Mouse (Mus musculus) olfactory bulb, adult 2 months (tissue): ENCODE measurements around the gene Ash1l. TPM values are rescaled to one million over a fixed set of nuclear protein-coding genes. Genes with fewer than 3 reads are reported as not detected.

Experiments used
- H3K27ac ChIP-seq: fragments of 200-500 bp; 2 replicates; pipeline ENCODE4 v1.5.1; 2012; ENCODE audit warnings: low read depth, low read length; ENCODE audit not compliant: insufficient read depth
- H3K4me1 ChIP-seq: fragments of 200-500 bp; 2 replicates; pipeline ENCODE4 v1.6.1; 2012; ENCODE audit warnings: low read length; ENCODE audit not compliant: control insufficient read depth, insufficient read depth
- H3K4me3 ChIP-seq: fragments of 200-500 bp; 2 replicates; pipeline ENCODE4 v1.5.1; 2012; ENCODE audit warnings: mild to moderate bottlenecking, low read depth, low read length, moderate library complexity; ENCODE audit not compliant: insufficient read depth
- CTCF ChIP-seq: fragments of 200-500 bp; IDR thresholded peaks from 2 replicates; pipeline ENCODE4 v1.5.1; 2012; ENCODE audit warnings: low read depth, mild to moderate bottlenecking, low read length, moderate library complexity; ENCODE audit not compliant: insufficient read depth
- POLR2A ChIP-seq: fragments of 200-500 bp; IDR thresholded peaks from 2 replicates; pipeline ENCODE4 v1.6.1; 2012; ENCODE audit warnings: mild to moderate bottlenecking, low read depth, low read length, moderate library complexity; ENCODE audit not compliant: insufficient read depth
- WGBS: fragments of 180-500 bp; shearing (Covaris S2); methylation state at CpG from one replicate; pipeline ENCODE4 v1.1.7; 2018; 5-methylcytosine and 5-hydroxymethylcytosine counted together
- polyA plus RNA-seq: library from polyadenylated mRNA; stranded (reverse); fragments of >200 nt; gene quantifications from 2 replicates; pipeline ENCODE4 v1.2.4, GENCODE M21; 2012; ENCODE audit warnings: low replicate concordance; ENCODE audit not compliant: missing spikeins, insufficient read depth, insufficient read length

The Ash1l gene
- 107 TPM in 1 of 2 replicates, not detected in the other for polyA plus RNA-seq

GRCm38 (mm10) chr3:88950576-88951326 lies at the start of gene Ash1l, which contains the start of gene Dap3:
Ash1l (plus strand) TSS chr3:88950622.
Dap3 (minus strand) TSS chr3:88951181.
- WGBS = under 1% methylated on average over 50 of the region's 64 CpGs
- TF ChIP-seq POLR2A (peak; percentile 33), CTCF (0 out of 2 replicates have a peak, but pooled peaks have one; percentile 32)
- H3K4me1 ChIP-seq = peaks cover 6% of the 10 kb centered on the region; the same call in 1 of the 2 replicates

GRCm38 (mm10) chr3:88904803-88905202 lies 45.6 kb upstream of the Ash1l start:
- WGBS = 42% methylated on average over 3 of the region's 3 CpGs
- Histone ChIP-seq H3K4me1 (peaks cover 11% of the 10 kb centered on the region), H3K27ac (no peak overlapping the region)

More at GRCm38 (mm10) chr3:88950576-88951326, at the start of gene Ash1l, which contains the start of gene Dap3:
- Histone ChIP-seq H3K4me3 (peak within 1 kb of the TSS; percentile 76), H3K27ac (peak within 1 kb of the TSS; percentile 99)

DNA sequence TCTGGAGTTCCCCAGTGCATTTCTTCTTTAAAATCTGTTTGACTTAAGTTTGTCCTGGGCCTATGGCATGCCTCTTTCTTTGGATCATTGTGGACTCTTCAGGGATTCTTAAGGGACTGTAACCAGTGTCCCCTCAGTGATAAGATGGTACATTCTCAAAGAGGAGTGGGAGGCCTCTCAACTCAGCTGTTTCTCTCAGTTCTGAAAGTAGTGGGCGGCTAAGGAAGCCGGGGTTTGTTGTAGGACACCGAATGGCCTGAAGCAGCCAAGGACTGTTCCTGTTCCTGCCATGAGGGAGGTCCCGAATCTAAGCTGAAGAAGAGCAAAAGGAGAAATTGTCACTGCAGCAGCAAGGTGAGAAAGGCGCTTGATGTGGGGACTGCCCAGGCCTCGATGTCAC lies 45.2 kb upstream of the Ash1l start:
- Histone ChIP-seq H3K27ac (peak overlapping the region; percentile 12; the same call in 1 of the 2 replicates), H3K4me3 (no peak overlapping the region), H3K4me1 (peaks cover 11% of the 10 kb centered on the region)
- TF ChIP-seq CTCF (no peak), POLR2A (no peak)
- 54% methylated on average over 6 of the region's 6 CpGs for WGBS

More at GRCm38 (mm10) chr3:88904803-88905202, 45.6 kb upstream of the Ash1l start:
- no peak overlapping the region for H3K4me3 ChIP-seq
- TF ChIP-seq POLR2A = no peak
- TF ChIP-seq CTCF = no peak

DNA sequence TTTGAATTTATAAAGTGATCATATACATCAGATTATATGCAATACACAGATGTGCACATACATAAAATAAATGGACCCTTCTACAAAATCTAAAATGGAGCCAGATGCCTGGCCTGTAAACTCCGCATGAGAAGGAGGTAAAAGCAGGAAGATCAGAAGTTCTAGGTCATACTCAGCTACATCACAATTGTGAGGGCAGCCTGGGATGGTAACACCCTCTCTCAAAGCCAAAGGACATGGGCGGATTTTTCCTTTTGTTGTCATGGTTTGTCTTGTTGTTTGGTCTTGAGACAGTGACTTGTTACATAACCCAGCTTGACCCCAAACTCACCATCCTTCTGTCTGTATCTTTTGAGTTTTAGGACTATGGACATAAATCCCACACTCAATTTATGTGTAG lies 44.7 kb upstream of the Ash1l start:
- H3K4me1 ChIP-seq = peaks cover 11% of the 10 kb centered on the region
- TF ChIP-seq CTCF (no peak), POLR2A (no peak)
- 92% methylated on average over 2 of the region's 2 CpGs for WGBS
- H3K27ac ChIP-seq = no peak overlapping the region
- no peak overlapping the region for H3K4me3 ChIP-seq

DNA sequence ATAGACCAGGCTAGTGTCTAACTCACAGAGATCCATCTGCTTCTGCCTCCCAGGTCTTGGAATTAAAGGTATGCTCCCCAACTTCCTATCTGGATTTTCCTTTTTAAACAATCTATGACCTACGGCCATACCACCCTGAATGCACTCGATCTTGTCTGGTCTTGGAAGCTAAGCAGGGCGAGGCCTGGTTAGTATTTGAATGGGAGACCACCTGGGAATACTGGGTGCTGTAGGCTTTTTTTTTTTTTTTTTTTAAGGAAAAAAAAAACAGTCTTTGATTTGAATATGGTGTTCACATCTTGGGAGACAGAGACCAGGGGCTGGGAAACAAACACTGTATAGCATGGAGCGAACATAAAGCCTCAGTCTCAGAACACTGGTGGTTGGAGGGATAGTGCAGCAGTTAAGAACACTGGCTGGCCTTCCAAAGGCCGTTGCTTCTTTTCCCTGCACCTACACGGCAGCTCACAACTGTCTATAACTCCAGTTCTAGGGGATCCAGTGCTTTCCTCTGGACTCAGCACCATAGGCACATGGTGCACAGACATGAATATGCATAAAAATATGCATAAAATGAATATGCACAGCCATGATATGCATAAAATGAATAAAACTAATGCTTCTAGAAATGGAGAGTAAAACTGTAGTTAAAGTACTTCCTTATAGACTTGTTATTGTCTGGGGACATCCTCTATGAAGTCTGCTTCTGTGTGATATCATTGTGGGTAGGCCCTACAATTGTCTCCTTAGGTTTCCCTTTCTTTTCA lies 43.8 kb upstream of the Ash1l start:
- TF ChIP-seq POLR2A (no peak), CTCF (no peak)
- WGBS = 88% methylated on average over 6 of the region's 6 CpGs
- H3K4me1 ChIP-seq = peaks cover 9% of the 10 kb centered on the region
- H3K4me3 ChIP-seq = no peak overlapping the region
- no peak overlapping the region for H3K27ac ChIP-seq

DNA sequence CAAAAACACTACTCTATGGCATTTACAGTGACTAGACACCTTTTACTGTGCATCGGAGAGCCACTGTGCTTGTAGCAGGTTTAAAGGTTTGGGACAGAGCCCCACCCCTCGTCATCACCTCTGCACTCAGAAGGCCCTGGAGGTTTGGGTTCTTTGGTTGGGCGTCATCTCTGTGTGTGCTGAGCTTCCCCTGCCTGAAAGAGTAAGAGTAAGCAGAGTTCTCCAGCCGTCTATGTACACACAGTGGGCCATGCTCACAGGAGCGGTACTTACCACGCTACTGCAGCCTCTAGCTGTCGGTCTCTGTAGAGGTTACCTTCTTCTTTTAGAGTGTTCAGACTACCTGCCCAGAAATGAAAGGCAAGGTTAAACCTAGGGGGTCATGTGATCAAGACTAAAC lies 37.8 kb upstream of the Ash1l start:
- 92% methylated on average over 7 of the region's 7 CpGs for WGBS
- no peak overlapping the region for H3K4me3 ChIP-seq

DNA sequence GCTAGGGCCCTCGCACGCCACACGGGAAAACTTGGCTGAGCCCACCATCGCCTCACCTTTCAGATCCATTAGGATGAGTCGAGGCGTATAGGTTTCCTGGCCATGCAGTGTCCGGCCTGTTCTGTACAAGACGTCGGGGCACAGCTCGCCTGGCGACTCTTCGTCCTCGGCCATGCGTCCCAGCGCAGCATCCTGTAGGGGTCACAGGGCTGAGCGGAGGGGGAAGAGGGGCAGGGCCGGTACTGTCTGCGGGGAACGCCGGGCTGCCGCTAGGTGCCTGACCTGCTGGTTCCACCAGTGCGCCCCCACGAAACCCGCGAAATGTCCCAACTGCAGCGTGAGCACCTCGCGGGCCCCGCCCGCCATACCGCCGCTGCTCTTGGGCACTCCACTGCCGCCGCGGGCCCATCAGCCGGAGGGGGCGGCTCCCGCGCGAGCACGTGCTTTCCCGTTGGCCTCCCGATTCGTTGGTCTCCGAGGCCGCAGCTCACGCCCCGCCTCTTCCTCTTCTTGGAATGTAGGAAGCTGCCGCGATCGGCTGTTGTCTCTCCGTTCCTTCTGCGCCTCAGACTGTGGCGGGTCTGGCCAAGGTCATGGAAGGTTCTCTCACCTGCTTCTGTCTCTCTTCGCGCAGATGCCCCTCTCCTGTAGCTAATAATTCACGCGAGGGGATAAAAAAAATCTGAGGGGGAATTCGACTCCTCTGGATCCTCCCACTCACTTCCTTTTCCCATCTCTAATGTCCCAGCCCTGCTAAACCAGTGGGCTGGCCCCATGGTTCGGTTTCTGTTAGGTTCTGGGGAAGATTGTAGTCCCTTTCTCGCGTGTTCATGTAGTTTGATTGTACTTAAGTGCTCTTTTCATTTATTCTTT lies 36.7 kb upstream of the Ash1l start, which contains the start of gene Msto1:
Gene Msto1 (minus strand): TSS at position 489 of the 873 bp plus-strand sequence.
- Histone ChIP-seq H3K27ac (peak within 1 kb of the TSS; percentile 53), H3K4me3 (peak within 1 kb of the TSS; percentile 59), H3K4me1 (peaks cover 5% of the 10 kb centered on the region)
- under 1% methylated on average over 62 of the region's 62 CpGs for WGBS
- no peak for TF ChIP-seq CTCF
- TF ChIP-seq POLR2A = peak; percentile 86

More for the DNA sequence above, 37.8 kb upstream of the Ash1l start:
- TF ChIP-seq CTCF (no peak), POLR2A (no peak)
- Histone ChIP-seq H3K27ac (no peak overlapping the region), H3K4me1 (peaks cover 10% of the 10 kb centered on the region)

DNA sequence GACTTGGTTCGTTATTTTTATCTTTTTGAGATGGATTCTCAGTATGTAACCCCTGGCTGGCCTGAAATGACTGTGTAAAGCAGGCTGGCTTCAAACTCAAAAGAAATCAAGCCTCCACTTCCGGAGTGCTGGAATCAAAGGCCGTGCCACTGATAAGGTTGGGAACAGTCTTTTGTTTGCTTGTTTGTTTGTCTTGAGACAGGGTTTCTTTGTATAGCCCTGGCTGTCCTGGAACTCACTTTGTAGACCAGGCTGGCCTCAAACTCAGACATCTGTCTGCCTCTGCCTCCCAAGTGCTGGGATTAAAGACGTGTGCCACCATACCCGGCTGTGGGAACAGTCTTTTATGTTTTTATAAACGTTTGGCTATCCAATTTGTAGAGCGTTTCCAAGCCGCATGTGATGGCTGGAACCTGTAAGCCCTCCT lies 36.0 kb upstream of the Ash1l start:
- TF ChIP-seq CTCF (no peak), POLR2A (no peak)
- 19% methylated on average over 8 of the region's 8 CpGs for WGBS

More for the DNA sequence above, 36.0 kb upstream of the Ash1l start:
- Histone ChIP-seq H3K27ac (peak overlapping the region; percentile 53), H3K4me1 (peaks cover 5% of the 10 kb centered on the region), H3K4me3 (peak overlapping the region; percentile 59)
